Mouse (Mus musculus) ovary, postnatal 14 days (tissue): Measurements from ENCODE around the gene Hist1h2ac.
"Not testable (repeated sequence)": the region's sequence is repeated elsewhere in the genome, so short reads cannot be mapped to it uniquely, and the experiment has no call there.

Experiments
- DNase-seq: peaks from one replicate; pipeline ENCODE4 v3.0.0; 2022; ENCODE audit warnings: low spot score

The Hist1h2ac gene

DNA sequence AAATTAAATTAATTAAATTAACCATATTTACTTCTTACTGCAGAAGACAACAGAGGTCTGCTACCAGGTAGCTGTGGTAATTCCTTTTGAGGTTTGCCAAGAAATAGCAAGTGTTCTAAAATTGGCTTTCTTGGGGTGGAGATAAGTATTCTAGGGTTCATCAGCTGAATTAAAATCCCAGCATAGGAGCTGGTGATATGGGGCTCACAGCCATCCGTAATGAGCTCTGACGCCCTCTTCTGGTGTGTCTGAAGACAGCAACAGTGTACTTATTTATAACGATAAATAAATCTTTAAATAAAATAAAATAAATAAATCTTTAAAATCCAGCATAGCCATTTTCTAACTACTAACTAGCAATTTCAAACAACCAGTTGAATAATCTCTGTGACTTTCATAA is 16.0 kb upstream of the Hist1h2ac start:
- DNase-seq = no peak

DNA sequence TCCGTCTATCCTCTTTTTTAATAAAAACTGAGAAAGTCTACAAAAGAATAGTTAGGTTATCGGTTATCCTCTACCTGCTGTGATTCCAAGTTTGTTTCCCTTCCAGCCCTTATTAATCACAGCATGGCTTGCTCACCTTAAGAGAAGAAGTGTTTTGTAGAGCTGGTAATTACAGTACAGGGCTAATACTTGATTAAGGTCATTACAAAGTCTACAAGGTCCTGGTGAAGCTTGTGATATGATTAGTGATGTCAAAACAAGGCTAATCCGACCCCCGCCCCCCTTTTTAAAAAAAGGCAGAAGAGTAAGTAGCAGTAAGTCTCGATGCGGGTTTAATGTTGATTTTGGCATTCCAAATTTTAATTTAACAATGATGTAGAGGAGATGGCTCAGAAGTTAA is 15.2 kb upstream of the Hist1h2ac start:
- no peak for DNase-seq

DNA sequence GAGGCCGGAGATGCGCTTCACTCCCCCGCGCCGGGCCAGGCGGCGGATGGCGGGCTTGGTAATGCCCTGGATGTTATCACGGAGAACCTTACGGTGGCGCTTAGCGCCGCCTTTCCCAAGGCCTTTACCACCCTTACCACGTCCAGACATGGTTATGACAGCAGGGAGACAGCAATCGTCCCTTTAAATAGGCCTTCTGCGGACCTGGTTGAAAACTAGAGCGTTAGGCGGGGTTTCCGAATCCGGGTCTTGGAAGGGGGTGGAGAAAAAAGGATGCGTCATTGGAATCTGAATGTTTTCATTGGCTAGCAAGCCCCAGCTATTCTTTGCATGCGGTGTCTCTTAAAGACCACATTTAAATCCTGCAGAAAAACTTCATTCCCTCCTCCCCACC is 14.5 kb upstream of the Hist1h2ac start, which contains the start of gene Hist1h4c:
Hist1h4c (minus strand) TSS at position 155 of the 394 bp plus-strand sequence.
- DNase-seq = peak; percentile 100

DNA sequence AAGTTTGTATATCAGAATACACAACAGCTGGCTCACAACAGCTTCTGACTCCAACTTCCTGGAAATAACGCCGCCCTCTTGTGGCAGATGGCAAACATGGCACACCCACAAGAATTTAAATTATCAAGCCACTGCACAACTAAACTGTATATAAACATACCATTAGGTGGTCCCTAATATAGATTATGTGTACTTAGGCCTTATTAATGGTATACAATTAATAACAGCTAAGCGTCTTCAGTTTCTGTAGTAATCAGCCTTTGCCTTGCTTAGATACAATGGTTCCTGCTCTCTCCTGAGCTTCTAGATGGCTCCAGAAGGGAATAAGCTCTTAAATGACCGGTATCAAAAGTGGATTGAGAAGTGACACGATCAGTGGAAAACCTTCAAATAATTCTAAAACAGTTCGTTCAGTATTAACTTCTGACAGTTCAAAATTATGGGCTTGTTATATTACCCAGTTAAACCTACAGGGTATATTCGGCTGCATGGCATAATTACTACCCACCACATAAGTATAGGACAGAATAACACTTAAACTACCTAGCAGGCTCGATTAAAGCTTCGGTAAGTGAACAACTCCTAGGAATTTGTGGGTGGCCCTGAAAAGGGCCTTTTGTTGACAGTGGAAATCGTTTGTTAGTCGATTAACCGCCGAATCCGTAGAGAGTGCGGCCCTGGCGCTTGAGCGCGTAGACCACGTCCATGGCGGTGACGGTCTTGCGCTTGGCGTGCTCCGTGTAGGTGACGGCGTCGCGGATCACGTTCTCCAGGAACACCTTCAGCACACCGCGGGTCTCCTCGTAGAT is 13.9 kb upstream of the Hist1h2ac start:
- no peak for DNase-seq

DNA sequence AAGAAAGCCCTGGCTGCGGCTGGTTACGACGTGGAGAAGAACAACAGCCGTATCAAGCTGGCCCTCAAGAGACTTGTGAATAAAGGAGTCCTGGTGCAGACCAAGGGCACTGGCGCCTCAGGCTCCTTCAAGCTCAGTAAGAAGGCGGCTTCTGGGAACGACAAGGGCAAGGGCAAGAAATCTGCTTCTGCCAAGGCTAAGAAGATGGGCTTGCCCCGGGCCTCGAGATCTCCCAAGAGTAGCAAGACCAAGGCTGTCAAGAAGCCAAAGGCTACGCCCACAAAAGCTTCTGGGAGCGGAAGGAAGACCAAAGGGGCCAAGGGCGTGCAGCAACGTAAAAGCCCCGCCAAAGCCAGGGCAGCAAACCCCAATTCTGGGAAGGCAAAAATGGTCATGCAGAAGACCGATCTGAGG is 12.3 kb upstream of the Hist1h2ac start:
- no peak for DNase-seq

DNA sequence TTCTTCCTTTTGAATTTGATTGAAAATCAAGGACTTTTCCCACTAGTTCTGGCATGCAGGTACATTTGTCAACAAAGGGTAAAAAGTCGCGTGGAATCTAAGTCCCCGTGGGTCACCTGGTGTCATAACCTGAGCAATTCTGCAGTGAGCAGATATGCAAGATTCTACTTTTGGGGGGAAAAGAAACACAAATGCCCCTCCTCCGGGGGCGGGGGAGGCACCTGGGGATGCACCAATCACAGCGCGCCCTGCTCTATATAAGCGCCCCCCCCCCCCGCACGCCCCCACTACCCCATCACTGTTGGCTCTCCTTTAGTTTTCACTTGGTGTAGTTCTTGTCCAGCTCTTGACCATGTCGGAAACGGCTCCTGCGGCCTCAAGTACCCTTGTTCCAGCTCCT is 11.8 kb upstream of the Hist1h2ac start, which contains the start of gene Hist1h1t:
Hist1h1t (plus strand) TSS at position 301 of the 400 bp plus-strand sequence.
- no peak for DNase-seq

DNA sequence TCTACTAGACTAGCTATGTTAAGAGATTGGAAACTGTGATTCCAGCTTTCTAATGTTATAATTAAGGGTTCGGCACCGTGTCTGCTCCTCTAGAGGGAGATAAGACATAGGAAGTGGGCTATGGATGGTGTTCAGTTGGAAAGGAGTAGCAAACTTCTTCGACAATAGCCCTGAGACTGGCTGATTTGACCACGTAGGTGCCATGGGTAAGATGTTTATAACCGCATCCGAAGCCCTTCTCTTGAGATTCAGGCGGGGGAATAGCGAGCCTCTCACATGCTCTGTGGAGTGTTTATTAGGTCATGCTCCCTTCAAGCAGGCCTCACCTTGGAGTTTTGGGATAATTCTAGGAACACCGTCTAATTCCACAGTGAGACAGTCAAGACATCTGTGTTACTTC is 11.2 kb upstream of the Hist1h2ac start:
- DNase-seq = no peak

DNA sequence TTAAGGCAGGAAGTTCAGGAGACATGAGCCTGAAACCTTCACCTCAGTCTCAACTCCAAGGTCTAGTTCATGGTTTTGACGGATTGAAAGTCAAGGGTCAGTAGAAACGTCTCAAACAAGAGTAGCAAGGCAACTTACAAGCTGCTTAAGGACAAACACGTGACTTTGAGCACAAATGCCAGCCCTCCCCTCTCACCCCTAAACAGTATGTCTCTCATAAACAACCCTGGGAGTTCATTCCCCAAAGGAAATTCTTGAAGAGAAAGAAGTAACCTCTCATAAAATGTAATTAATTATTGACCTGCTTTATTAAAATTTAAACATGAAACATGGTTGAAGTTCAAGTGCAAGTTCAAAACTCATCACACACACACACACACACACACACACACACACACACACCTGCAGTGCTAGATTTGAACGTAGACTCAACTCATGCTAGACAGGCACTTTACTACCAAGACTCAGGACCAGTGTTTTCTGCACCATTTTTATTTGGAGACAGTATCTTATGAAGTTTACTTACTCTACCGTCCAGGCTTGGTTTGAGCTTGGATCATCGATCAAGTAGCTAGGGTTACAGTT is 10.2 kb upstream of the Hist1h2ac start:
- DNase-seq = no peak

DNA sequence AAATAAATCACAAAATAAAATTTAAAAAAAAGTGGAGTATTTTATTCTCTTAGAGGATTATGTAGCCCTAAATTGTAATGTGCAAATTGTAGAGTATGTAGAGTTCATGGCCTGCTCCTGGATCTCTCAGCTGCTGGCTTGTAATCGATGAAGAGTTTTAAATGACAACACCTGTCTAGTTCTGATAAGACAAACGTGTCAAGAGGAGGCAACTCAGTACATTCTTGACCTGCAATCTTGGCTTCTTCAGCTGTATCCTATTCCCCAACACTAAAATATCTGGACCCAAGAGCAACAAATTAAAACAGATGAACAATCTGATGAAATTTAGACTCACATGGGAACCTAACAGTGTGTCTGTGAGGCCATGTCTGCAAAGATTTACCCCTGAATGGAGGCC is 5.7 kb upstream of the Hist1h2ac start:
- no peak for DNase-seq

DNA sequence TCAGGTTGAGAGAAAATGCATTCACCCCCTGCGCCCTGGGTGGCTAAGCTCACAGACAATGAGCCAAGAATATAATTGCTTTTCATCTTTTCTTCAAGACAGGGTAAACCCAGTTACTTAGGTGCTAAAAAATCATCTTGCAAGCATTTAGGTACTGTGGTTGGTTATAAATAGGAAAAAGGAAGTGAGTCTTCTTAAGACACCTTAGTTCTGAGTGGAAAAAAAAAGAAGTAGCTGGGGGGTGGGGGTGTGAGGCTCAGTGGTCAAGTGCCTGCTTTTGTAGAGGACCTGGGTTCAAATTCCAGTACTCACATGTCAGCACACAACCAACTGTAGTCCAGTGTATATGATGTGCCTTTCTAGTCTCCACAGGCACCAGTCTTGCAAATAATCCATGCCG is 5.2 kb upstream of the Hist1h2ac start:
- no peak for DNase-seq

DNA sequence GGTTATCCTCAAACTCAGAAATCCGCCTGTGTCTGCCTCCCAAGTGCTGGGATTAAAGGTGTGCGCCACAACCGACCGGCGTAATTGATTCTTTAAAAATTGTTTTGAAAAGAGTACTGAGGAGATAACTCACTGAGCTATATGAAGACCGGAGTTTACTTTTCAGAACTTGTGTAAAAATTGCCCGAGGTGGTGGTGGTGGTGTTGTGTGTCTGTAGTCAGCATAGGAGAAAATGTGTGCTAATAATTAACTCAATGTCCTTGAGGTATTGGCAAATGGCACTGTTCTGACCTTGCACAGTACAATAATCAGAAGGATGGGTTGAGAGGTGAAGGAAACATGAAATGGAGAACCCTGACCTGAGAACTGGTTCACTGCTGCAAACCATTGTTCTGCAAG is 4.2 kb upstream of the Hist1h2ac start:
- no peak for DNase-seq

DNA sequence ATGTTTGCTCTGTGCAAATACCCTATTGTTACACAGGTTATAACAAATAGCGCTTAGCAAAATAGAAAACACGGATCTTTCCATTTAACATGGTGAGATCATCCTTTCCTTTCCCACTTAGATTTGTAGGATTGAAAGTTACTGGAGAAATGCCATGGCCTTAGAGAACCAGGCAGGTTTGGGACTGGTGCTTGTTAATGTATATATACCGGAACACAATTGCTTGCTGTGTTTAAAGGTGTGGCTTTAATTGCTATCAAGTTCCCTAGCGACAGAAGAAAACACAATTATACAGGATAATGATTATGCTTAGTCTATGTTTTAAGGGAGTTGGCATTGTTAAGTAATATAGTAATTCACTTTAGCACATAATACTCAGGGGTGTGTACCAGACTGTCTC is 3.4 kb upstream of the Hist1h2ac start:
- DNase-seq = no peak

DNA sequence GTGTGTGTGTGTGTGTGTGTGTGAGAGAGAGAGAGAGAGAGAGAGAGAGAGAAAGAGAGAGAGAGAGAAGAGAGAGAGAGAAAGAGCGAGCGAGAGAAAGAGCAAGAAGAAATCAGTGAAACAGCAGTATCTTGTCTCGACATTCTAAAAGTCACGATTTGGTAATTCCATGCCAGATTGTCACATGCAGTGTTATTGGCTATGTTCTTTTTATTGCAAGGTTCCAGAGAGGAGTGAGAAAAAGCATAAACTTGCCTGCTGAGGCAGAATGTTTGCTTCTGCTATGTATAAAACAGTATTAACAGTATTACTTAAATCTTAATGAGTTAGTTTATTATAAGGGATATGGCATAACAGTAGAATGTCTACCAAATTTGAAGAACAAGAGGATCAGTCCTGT is 2.2 kb upstream of the Hist1h2ac start:
- DNase-seq = no peak

DNA sequence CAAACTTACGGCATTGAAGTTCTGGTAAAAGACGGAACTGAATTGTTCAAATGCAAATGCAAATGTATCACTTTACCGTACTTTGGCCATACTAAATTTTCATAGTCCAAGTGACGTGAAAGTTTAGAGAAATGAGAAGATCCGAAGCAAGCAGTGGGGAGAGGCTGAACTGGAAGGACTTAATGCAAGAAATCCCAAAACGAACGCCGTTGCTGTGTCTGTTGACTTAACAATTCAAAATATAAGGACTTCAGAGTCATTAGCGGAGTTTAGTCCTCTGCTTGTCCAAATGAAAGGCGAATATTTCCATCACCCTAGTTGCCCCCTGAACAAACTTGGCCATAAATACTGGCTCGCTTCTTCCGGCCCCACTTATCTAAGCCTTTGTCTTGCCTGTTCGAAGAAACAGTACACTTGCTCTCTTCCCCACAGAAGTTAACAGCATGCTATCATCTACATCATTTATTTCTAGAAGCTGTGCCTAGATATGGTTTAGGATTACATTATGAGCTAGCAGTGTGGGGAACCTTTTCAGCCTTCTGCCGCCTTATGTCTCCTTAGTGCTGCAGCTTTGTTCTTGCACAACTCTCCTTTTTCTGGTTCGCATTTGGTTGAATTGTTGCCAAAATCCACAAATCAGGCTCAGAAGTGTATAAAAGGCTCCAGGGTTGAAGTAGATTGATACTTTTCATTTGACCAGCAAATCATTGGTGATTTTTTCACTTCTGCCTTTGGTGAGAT is 1.5 kb upstream of the Hist1h2ac start:
- peak; percentile 30 for DNase-seq

DNA sequence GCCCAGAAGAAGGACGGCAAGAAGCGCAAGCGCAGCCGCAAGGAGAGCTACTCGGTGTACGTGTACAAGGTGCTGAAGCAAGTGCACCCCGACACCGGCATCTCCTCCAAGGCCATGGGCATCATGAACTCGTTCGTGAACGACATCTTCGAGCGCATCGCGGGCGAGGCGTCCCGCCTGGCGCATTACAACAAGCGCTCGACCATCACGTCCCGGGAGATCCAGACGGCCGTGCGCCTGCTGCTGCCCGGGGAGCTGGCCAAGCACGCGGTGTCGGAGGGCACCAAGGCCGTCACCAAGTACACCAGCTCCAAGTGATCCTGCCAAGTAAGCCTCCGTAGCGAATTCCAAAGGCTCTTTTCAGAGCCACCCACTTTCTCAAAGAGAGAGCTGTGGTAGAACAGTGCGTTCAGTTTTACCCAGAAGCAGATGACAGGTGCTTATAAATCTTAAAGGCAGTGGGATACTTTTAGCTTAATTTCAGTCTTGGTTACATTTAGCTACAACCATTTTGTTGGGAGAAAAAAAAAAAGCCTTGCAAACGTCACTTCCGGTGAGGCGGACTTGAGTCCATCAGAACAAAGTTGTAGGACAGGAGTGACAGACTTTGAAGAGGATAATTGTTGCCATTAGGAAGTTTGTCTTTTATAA is 672 bp upstream of the Hist1h2ac start:
- DNase-seq = peak; percentile 27

DNA sequence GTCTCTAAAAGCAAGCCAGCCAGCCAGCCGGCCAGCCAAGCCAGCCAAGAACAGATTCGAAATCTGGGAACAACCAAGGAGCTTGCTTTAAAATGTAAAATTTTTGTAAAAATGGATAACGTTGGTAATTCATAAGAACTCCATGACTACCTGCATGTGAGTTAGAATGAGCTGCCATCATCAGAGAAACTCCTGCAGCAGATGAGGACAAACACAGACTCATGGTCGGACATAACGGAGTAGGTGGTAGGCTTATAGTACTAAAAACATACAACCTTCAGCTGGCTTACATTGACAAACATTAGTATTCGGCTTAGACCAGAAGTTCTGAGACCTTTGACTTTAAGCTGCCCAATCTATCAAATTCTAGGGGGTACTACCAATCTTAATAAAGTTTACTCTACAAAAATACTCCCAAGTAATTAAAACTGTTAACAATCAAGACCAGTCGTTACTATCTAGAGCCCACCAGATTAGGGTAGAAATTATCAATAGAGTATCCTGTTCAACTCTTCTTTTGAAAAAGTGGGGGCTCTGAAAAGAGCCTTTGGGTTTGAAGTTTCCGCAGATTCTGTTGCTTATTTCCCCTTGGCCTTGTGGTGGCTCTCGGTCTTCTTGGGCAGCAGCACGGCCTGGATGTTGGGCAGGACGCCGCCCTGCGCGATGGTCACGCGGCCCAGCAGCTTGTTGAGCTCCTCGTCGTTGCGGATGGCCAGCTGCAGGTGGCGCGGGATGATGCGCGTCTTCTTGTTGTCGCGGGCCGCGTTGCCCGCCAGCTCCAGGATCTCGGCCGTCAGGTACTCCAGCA is 597 bp downstream of the Hist1h2ac start:
- not testable (repeated sequence) for DNase-seq

DNA sequence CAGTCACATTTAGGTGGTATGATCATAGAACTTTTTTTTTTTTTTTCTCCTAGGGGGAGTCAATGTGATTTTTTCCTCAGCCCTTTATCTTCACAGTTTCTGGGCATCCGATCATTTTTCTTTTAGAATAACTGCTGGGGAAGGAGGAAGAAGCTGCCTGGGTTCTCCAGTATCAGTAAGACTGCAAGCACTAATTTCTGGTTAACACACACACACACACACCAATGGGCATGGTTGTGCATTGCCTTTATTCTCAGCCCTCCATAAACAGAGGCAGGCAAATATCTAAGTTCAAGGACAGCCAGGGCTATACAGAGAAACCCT is 1.2 kb downstream of the Hist1h2ac start:
- no peak for DNase-seq

DNA sequence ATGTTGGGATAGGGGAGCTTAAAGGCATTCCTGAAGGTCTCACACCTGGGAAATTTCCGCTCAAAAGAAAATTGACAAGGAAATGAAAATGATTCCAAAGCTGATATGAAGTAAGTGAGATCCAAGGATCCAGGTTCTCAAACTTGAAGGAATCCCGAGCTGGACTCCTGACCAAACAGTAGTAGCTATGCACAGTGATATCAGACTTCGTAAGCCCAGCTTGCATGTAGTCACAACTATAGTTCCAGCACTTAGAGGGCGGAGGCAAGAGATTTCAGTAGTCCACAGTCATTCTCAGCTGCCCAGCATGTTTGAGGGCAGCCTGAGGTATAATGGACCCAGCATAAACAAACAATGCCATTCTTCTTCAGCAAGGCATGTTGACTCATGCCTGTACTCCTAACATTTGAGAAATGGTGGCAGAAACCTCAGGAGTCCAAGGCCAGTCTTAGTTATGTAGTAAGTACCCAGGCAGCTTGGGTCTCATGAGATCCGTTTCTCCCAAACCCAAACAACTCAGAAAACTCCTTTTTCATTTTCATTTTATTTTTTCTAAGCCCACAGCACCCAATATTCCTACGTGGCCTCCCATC is 1.7 kb downstream of the Hist1h2ac start:
- DNase-seq = no peak

DNA sequence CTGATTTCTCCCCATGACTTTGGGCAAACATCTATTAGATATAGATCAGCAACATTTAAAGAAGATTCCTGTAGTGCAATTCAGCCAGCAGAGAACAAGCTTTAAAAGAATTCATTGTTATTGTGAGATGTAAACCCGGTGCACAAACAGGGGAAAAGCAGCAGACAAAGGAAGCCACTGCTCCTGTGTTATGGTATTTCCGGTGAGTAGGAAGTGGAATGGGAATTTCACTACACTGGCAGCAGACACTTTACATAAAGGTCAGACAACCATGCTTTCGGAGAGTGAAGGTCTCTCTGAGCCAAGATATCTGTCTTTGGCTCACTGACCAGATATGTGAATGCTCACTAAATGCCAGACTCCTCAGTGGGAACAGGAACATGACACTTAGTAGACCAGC is 21.2 kb downstream of the Hist1h2ac start:
- no peak for DNase-seq

DNA sequence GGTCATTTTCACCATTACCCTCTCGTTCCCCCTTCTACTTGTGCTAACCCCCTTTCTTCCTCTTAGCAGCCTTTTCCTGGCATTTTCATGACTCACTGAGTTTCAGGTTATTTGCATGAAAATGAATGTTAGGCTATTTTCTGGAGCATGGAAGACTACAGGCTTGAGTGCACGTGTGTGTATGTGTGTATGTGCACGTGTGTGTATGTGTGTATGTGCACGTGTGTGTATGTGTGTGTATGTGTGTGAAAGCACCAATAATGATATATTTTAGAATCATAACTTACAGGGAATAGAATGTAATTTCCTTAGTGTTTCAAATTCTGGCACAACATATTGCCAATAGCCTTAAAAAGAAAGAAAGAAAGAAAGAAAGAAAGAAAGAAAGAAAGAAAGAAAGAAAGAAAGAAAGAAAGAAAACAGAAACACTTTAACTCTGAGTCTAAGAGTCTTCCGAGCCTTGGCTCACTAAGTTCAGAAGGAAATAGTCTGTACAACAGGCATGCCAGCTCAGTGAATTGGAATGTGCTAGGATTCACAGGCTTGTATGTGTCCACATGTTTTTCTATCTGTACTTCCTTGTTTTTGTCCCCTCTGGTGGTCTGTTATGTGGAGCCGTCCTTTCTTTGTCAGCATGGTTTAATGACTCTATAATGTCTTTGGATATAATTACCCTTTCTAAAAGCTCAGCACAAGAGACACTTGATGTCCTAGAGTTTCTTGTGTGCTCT is 23.9 kb downstream of the Hist1h2ac start:
- DNase-seq = no peak
